Mouse (Mus musculus): ENCODE data around the gene Celf3. TPM values are rescaled to one million over a fixed set of nuclear protein-coding genes. Genes with fewer than 3 reads are reported as not detected.

The Celf3 gene
- not detected for total RNA-seq (2021)
- long read RNA-seq, experiment 1: 0 reads
- long read RNA-seq, experiment 2: 0 reads

- DNase-seq: no peak
Observed at GRCm38 (mm10) chr3:94477981-94478422, at the start of gene Celf3. Celf3 (plus strand) TSS chr3:94478295.

GRCm38 (mm10) chr3:94430980-94431379 lies 47.1 kb upstream of the Celf3 start:
- DNase-seq: no peak

GRCm38 (mm10) chr3:94434305-94434704 lies 43.8 kb upstream of the Celf3 start:
- no peak for DNase-seq

- DNase-seq: no peak
Observed at GRCm38 (mm10) chr3:94436420-94436819, 41.7 kb upstream of the Celf3 start.

GRCm38 (mm10) chr3:94441182-94441581 lies 36.9 kb upstream of the Celf3 start:
- DNase-seq: no peak

GRCm38 (mm10) chr3:94442951-94443596 lies 35.0 kb upstream of the Celf3 start, which contains the start of gene Mrpl9:
Mrpl9 (plus strand) TSS chr3:94443318.
- peak; percentile 94 to 95 for DNase-seq

GRCm38 (mm10) chr3:94443597-94443964 lies 34.5 kb upstream of the Celf3 start, which contains the start of gene Oaz3:
Oaz3 (minus strand) TSS chr3:94443915.
- no peak for DNase-seq

GRCm38 (mm10) chr3:94449377-94449776 lies 28.7 kb upstream of the Celf3 start:
- DNase-seq: no peak

- peak; percentile 79 to 85 for DNase-seq
Observed at GRCm38 (mm10) chr3:94456529-94457000, 21.5 kb upstream of the Celf3 start.

- no peak for DNase-seq
Observed at GRCm38 (mm10) chr3:94457055-94457454, 21.0 kb upstream of the Celf3 start.

GRCm38 (mm10) chr3:94459834-94460233 lies 18.3 kb upstream of the Celf3 start:
- DNase-seq: no peak

- DNase-seq: no peak
Observed at GRCm38 (mm10) chr3:94463926-94464578, 14.0 kb upstream of the Celf3 start.

GRCm38 (mm10) chr3:94465632-94466430 lies 12.3 kb upstream of the Celf3 start:
- no peak for DNase-seq

GRCm38 (mm10) chr3:94468931-94469330 lies 9.2 kb upstream of the Celf3 start:
- DNase-seq: no peak

- DNase-seq: peak; percentile 44 to 48
Observed at GRCm38 (mm10) chr3:94472447-94473114, 5.5 kb upstream of the Celf3 start.

GRCm38 (mm10) chr3:94473115-94473505 lies 5.0 kb upstream of the Celf3 start:
- DNase-seq: no peak

GRCm38 (mm10) chr3:94473567-94474232 lies 4.4 kb upstream of the Celf3 start:
- DNase-seq: peak in 1 of 2 experiments; percentile 16

- no peak for DNase-seq
Observed at GRCm38 (mm10) chr3:94476301-94477035, 1.6 kb upstream of the Celf3 start.

GRCm38 (mm10) chr3:94477444-94477843 lies 651 bp upstream of the Celf3 start:
- DNase-seq: no peak

- no peak for DNase-seq
Observed at GRCm38 (mm10) chr3:94478591-94479169, 585 bp downstream of the Celf3 start.

Data from heart, adult 18-20 months (tissue).